Mouse (Mus musculus): ENCODE measurements around the gene Jakmip3. TPM values are rescaled to one million over a fixed set of nuclear protein-coding genes. Genes with fewer than 3 reads are reported as not detected.

The Jakmip3 gene
- total RNA-seq (2022) = under 1 TPM in 3 of 4 experiments, not detected in 1; 0.10 to 0.17 (median 0.13) TPM

GRCm38 (mm10) chr7:138940612-138941461, at the start of gene Jakmip3:
Gene Jakmip3 (plus strand): TSS chr7:138940730.
- no peak for DNase-seq (ENCODE audit: low spot score in 2 of 2)

GRCm38 (mm10) chr7:138898122-138898521, 42.4 kb upstream of the Jakmip3 start:
- no peak for DNase-seq (ENCODE audit: low spot score in 2 of 2)

- DNase-seq (ENCODE audit: low spot score in 2 of 2) = no peak
These were observed 41.8 kb upstream of the Jakmip3 start for GRCm38 (mm10) chr7:138898743-138899142.

GRCm38 (mm10) chr7:138903886-138904435, 36.6 kb upstream of the Jakmip3 start:
- DNase-seq (ENCODE audit: low spot score in 2 of 2) = no peak

GRCm38 (mm10) chr7:138906441-138906840, 34.1 kb upstream of the Jakmip3 start:
- no peak for DNase-seq (ENCODE audit: low spot score in 2 of 2)

GRCm38 (mm10) chr7:138907043-138907442, 33.5 kb upstream of the Jakmip3 start:
- peak; percentile 49 to 62 for DNase-seq (ENCODE audit: low spot score in 2 of 2)

GRCm38 (mm10) chr7:138907976-138908375, 32.6 kb upstream of the Jakmip3 start:
- DNase-seq (ENCODE audit: low spot score in 2 of 2) = no peak

- DNase-seq (ENCODE audit: low spot score in 2 of 2) = no peak
These were observed 31.7 kb upstream of the Jakmip3 start for GRCm38 (mm10) chr7:138908768-138909276.

- DNase-seq (ENCODE audit: low spot score in 2 of 2) = peak; percentile 77 to 87
These were observed 31.0 kb upstream of the Jakmip3 start, which contains the start of gene Bnip3 for GRCm38 (mm10) chr7:138909277-138910192. Gene Bnip3 (minus strand): TSS chr7:138909519.

- DNase-seq (ENCODE audit: low spot score in 2 of 2) = no peak
These were observed 30.4 kb upstream of the Jakmip3 start for GRCm38 (mm10) chr7:138910193-138910562.

- DNase-seq (ENCODE audit: low spot score in 2 of 2) = no peak
These were observed 26.9 kb upstream of the Jakmip3 start for GRCm38 (mm10) chr7:138913616-138914015.

- peak; percentile 81 to 86 for DNase-seq (ENCODE audit: low spot score in 2 of 2)
These were observed 21.2 kb upstream of the Jakmip3 start for GRCm38 (mm10) chr7:138919156-138919944.

GRCm38 (mm10) chr7:138921611-138922010, 18.9 kb upstream of the Jakmip3 start:
- DNase-seq (ENCODE audit: low spot score in 2 of 2) = no peak

GRCm38 (mm10) chr7:138923756-138924425, 16.6 kb upstream of the Jakmip3 start:
- no peak for DNase-seq (ENCODE audit: low spot score in 2 of 2)

- no peak for DNase-seq (ENCODE audit: low spot score in 2 of 2)
These were observed 12.1 kb upstream of the Jakmip3 start for GRCm38 (mm10) chr7:138928456-138928855.

GRCm38 (mm10) chr7:138934523-138934922, 6.0 kb upstream of the Jakmip3 start:
- no peak for DNase-seq (ENCODE audit: low spot score in 2 of 2)

GRCm38 (mm10) chr7:138938991-138939390, 1.5 kb upstream of the Jakmip3 start:
- no peak for DNase-seq (ENCODE audit: low spot score in 2 of 2)

- DNase-seq (ENCODE audit: low spot score in 2 of 2) = no peak
These were observed 296 bp upstream of the Jakmip3 start for GRCm38 (mm10) chr7:138940256-138940611.

- DNase-seq (ENCODE audit: low spot score in 2 of 2) = no peak
These were observed 1.0 kb downstream of the Jakmip3 start for GRCm38 (mm10) chr7:138941571-138941970.

- DNase-seq (ENCODE audit: low spot score in 2 of 2) = no peak
These were observed 1.8 kb downstream of the Jakmip3 start for GRCm38 (mm10) chr7:138942301-138942700.

Measured in gastrocnemius, adult 8-10 months (tissue).